Mouse (Mus musculus): ENCODE measurements at regions not wholly inside any gene's neighbourhood (a gene's known extent, or its start where the extent isn't known, plus 50 kb on each side); places are given as distances from the start of the nearest gene placed in this dataset.

DNA sequence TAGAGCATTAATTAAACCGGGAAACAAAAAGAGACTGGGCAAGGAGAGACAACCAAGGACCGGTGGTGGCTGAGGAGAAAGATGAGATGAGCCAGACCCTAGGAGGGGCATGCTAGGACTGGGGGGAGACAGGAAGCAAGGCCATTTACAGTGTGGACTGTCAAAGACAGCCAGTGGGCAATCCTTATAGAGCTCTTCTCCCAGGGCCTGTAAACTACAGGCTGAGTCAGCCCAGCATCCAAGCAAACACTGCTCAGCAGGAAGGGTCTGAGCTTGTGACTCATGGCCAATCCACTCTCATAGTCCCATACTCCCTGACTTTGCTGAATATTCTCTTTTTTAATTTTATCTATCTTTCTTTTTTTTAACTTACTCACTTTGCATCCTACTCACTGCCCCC is 350.3 kb upstream of the Cdh5 start:
- no peak for TF ChIP-seq CTCF (IDR thresholded peaks at IDR 0.05; ENCODE audit: borderline replicate concordance, insufficient read depth, low read length)
- TF ChIP-seq POLR2A (IDR thresholded peaks at IDR 0.05; ENCODE audit: low read depth, low read length), result no peak
